Mouse (Mus musculus) kidney, adult 2 months (tissue): ENCODE results near the gene Cited2.

ENCODE experiments used
- CTCF ChIP-seq: fragments of 200-500 bp; conservative IDR thresholded peaks from 2 replicates; pipeline ENCODE4 v1.5.1; 2011; ENCODE audit warnings: low read depth, mild to moderate bottlenecking, control low read depth, low read length, moderate library complexity, mixed read lengths; ENCODE audit not compliant: insufficient read depth, insufficient read length
- POLR2A ChIP-seq: fragments of 200-500 bp; IDR thresholded peaks from one replicate; pipeline ENCODE4 v1.6.1; 2011; ENCODE audit warnings: low read depth, low read length, control low read depth

- TF ChIP-seq CTCF, result no peak
- no peak for TF ChIP-seq POLR2A
Observed at GRCm38 (mm10) chr10:17761652-17762051, 38.6 kb downstream of the Cited2 start.
